Mouse (Mus musculus) frontal cortex, postnatal 14 days (tissue): ENCODE results near the gene Mblac2.
A peak's percentile ranks its signal among the peaks of the same experiment; 100 is the strongest.

Experiments used
- DNase-seq, 2 experiments: peaks; one replicate each; pipeline ENCODE4 v3.0.0; 2022; ENCODE audit warnings: low spot score in 2 of 2

The Mblac2 gene

GRCm38 (mm10) chr13:81740898-81741297 is 29.8 kb downstream of the Mblac2 start:
- no peak for DNase-seq

GRCm38 (mm10) chr13:81743391-81744091 is 32.4 kb downstream of the Mblac2 start:
- no peak for DNase-seq

- DNase-seq: no peak
Observed at GRCm38 (mm10) chr13:81744092-81744396, 32.9 kb downstream of the Mblac2 start.

- DNase-seq: no peak
Observed at GRCm38 (mm10) chr13:81754878-81755277, 43.7 kb downstream of the Mblac2 start.

- DNase-seq: no peak
Observed at GRCm38 (mm10) chr13:81755324-81755723, 44.2 kb downstream of the Mblac2 start.

GRCm38 (mm10) chr13:81757058-81757660 is 46.0 kb downstream of the Mblac2 start:
- no peak for DNase-seq

GRCm38 (mm10) chr13:81760379-81760778 is 49.2 kb downstream of the Mblac2 start:
- peak in 1 of 2 experiments; percentile 44 for DNase-seq

GRCm38 (mm10) chr13:81761566-81762186 is 50.5 kb downstream of the Mblac2 start:
- peak in 1 of 2 experiments; percentile 45 for DNase-seq

- no peak for DNase-seq
Observed at GRCm38 (mm10) chr13:81764173-81764572, 53.0 kb downstream of the Mblac2 start.

- peak; percentile 72 to 90 for DNase-seq
Observed at GRCm38 (mm10) chr13:81767038-81767659, 56.0 kb downstream of the Mblac2 start.

GRCm38 (mm10) chr13:81776217-81776616 is 65.1 kb downstream of the Mblac2 start:
- DNase-seq: no peak

GRCm38 (mm10) chr13:81782475-81782874 is 71.3 kb downstream of the Mblac2 start:
- DNase-seq: no peak

GRCm38 (mm10) chr13:81782971-81783404 is 71.8 kb downstream of the Mblac2 start, which contains the start of gene Cetn3:
Gene Cetn3, plus strand, starts transcription at chr13:81783077.
- DNase-seq: peak; percentile 94

GRCm38 (mm10) chr13:81783405-81784342 is 72.5 kb downstream of the Mblac2 start:
- DNase-seq: peak; percentile 93 to 95

GRCm38 (mm10) chr13:81785766-81786480 is 74.8 kb downstream of the Mblac2 start:
- DNase-seq: no peak

GRCm38 (mm10) chr13:81790160-81790559 is 79.0 kb downstream of the Mblac2 start:
- no peak for DNase-seq

GRCm38 (mm10) chr13:81791861-81792260 is 80.7 kb downstream of the Mblac2 start:
- no peak for DNase-seq

- DNase-seq: no peak
Observed at GRCm38 (mm10) chr13:81793850-81794249, 82.7 kb downstream of the Mblac2 start.

- no peak for DNase-seq
Observed at GRCm38 (mm10) chr13:81801121-81801520, 90.0 kb downstream of the Mblac2 start.
